Mouse (Mus musculus): ENCODE measurements around the gene Szt2.

DNA sequence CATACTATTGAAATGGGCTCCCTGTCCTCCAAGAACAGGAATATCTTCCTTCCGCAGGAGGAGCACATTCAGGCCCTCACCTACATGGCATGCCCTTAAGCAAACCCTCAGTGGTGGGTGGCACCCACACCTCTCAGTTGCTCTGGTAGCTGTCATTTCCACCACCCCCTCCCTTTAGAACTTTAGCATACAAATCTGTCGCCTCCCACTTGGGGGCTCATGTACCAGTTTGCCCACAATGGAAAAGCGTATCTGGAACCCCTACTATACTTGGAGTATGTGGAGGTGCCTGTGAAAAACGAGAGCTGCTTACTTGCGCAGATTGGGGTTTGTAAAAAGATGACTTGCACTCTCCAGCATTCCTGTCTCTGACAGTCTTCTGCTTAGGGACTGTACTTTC is 7.3 kb upstream of the Szt2 start:
- TF ChIP-seq CTCF (IDR thresholded peaks at IDR 0.05; ENCODE audit: low read depth, low read length): no peak
- no peak for TF ChIP-seq POLR2AphosphoS5 (IDR thresholded peaks at IDR 0.05; ENCODE audit: insufficient replicate concordance, low read depth, low read length)
- no peak for TF ChIP-seq TAL1 (conservative IDR thresholded peaks at IDR 0.05; ENCODE audit: low read depth, low read length)

Data from G1E (cell line).